Mouse (Mus musculus) layer of hippocampus, adult 2 months (tissue): Measurements from ENCODE around the gene Olfr694. TPM values are rescaled to one million over a fixed set of nuclear protein-coding genes. Genes with fewer than 3 reads are reported as not detected.

Experiments used
- DNase-seq, 2 experiments: peaks; one replicate each; pipeline ENCODE4 v3.0.0; 2022; ENCODE audit warnings: low spot score in 2 of 2
- H3K27ac ChIP-seq: fragments of 200-600 bp; 2 replicates; pipeline ENCODE4 v1.8.1; 2022
- H3K4me3 ChIP-seq: fragments of 200-600 bp; 2 replicates; pipeline ENCODE4 v1.8.1; 2022; ENCODE audit warnings: mild to moderate bottlenecking
- CTCF ChIP-seq: fragments of 200-600 bp; conservative IDR thresholded peaks from 2 replicates; pipeline ENCODE4 v1.8.1; 2022; ENCODE audit warnings: antibody characterized with exemption, mild to moderate bottlenecking, moderate library complexity
- total RNA-seq, 2 experiments: library from RNA; stranded (reverse); gene quantifications; 2 replicates each; pipeline ENCODE4 v1.2.3; 2021

Gene Olfr694
- total RNA-seq, 2 experiments from 2014 or later: not detected

GRCm38 (mm10) chr7:106645261-106645660 lies 46.4 kb downstream of the Olfr694 start:
- no peak for TF ChIP-seq CTCF
- H3K27ac ChIP-seq: no peak overlapping the region
- DNase-seq: no peak
- H3K4me3 ChIP-seq: no peak overlapping the region

- Histone ChIP-seq H3K4me3 (no peak overlapping the region), H3K27ac (no peak overlapping the region)
- DNase-seq: no peak
- no peak for TF ChIP-seq CTCF
Observed at GRCm38 (mm10) chr7:106644222-106644870, 47.3 kb downstream of the Olfr694 start.

GRCm38 (mm10) chr7:106640839-106641238 lies 50.8 kb downstream of the Olfr694 start:
- no peak overlapping the region for H3K27ac ChIP-seq
- no peak for DNase-seq
- TF ChIP-seq CTCF: no peak
- H3K4me3 ChIP-seq: no peak overlapping the region

GRCm38 (mm10) chr7:106635560-106635959 lies 56.1 kb downstream of the Olfr694 start:
- no peak overlapping the region for H3K27ac ChIP-seq
- H3K4me3 ChIP-seq: no peak overlapping the region
- TF ChIP-seq CTCF: no peak
- no peak for DNase-seq

Other genes starting within 250 kb of the Olfr694 start
- gene Olfr693, start 11.2 kb downstream of the Olfr694 start, total RNA-seq: not detected
- gene Olfr695, start 24.6 kb upstream of the Olfr694 start, total RNA-seq: not detected
- not detected for gene Olfr697, start 50.6 kb upstream of the Olfr694 start, total RNA-seq
- not detected for gene Olfr698, start 63.6 kb upstream of the Olfr694 start, total RNA-seq
- gene Olfr699, start 101.4 kb upstream of the Olfr694 start, total RNA-seq: not detected
- not detected for gene Olfr700, start 117.0 kb upstream of the Olfr694 start, total RNA-seq
- not detected for gene Olfr701, start 122.3 kb upstream of the Olfr694 start, total RNA-seq
- gene Olfr702, start 142.1 kb upstream of the Olfr694 start, total RNA-seq: not detected
- gene Olfr703, start 151.5 kb upstream of the Olfr694 start, total RNA-seq: not detected
- not detected for gene Olfr704, start 171.4 kb upstream of the Olfr694 start, total RNA-seq
- not detected for gene Olfr705, start 185.1 kb upstream of the Olfr694 start, total RNA-seq
- gene Olfr706, start 196.3 kb upstream of the Olfr694 start, total RNA-seq: not detected
- not detected for gene Olfr707, start 209.4 kb upstream of the Olfr694 start, total RNA-seq
- gene Olfr1532-ps1, start 216.2 kb upstream of the Olfr694 start, total RNA-seq: not detected
- gene Olfr709-ps1, start 240.4 kb upstream of the Olfr694 start, total RNA-seq: not detected